Mouse (Mus musculus): Measurements from ENCODE around the gene Rack1.
"Not testable (repeated sequence)": the region's sequence is repeated elsewhere in the genome, so short reads cannot be mapped to it uniquely, and the experiment has no call there.

Gene Rack1

DNA sequence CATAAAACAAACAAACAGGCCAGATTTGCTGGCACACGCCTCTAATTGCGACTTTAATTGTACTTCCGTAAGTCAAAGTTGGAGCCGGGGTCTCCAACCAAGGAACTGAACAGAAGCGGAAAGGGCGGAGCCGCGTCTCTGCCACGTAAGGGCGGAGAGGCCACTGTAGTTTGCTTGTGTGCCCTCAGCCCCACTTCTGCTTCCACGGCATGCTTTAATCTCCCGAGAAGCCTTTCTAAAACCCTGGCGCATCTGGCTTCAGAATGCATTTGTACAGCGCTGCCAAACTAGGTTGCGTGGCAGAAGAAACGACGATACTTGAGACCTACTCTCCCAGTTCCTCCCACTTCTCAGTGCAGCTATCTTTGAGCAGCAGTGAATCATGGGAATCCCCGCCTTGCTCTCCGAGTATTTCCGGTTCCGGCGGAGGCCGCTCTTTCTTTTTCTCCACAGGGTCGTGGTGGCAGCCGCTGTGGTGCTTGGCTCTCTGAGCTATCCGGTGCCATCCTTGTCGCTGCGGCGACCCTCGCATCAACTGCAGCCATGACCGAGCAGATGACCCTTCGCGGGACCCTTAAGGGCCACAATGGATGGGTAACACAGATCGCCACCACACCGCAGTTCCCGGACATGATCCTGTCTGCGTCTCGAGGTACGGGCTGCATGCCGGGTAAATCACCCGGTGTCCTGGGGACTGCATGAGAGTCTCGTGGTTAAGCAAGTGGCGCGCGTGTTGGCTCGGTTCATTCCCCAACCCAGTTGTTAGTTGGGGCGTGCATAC, at the start of gene Rack1:
Rack1 (plus strand) TSS at position 412 of the 781 bp plus-strand sequence.
- DNase-seq (ENCODE audit: low read depth, low spot score): peak; percentile 88

DNA sequence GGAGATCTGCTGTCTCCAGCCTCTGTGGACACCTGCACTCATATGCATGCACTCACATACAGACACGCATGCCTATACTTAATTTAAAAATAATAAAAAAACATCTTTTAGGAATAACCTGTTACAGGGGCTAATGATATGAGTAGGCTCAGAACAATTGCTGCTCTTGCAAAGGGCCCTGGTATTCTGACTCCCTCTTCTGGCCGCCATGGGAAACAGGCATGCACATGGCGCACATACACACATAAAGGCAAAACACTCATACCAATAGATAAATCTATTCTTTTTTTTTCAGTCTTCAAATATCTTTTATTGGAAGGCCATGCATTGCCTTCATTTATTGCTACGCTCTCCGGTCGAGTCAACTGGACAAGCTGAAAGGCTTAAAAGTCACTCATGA, 49.7 kb upstream of the Rack1 start:
- no peak for DNase-seq (ENCODE audit: low read depth, low spot score)

- DNase-seq (ENCODE audit: low read depth, low spot score): not testable (repeated sequence)
These were observed 46.6 kb upstream of the Rack1 start for GRCm38 (mm10) chr11:48753534-48753933.

DNA sequence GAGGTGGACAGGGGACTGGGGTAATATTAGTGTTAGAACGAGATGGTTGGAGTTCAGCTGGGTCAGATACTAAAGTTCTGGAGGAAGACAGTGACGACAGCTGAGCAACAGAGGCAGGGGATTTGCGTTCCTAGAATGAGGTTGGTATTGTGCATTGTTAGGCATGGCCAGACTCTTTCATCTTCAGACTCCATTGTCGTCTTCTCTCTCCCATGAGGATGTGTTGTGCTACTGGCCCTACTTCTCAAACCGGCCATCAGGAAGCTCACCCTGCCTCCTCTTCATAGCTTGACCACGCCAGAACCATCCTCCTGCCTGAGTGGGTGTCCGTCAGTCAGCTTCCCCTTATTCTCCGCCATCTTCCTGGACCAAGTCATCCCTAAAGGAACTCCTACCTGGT, 41.1 kb upstream of the Rack1 start:
- no peak for DNase-seq (ENCODE audit: low read depth, low spot score)

DNA sequence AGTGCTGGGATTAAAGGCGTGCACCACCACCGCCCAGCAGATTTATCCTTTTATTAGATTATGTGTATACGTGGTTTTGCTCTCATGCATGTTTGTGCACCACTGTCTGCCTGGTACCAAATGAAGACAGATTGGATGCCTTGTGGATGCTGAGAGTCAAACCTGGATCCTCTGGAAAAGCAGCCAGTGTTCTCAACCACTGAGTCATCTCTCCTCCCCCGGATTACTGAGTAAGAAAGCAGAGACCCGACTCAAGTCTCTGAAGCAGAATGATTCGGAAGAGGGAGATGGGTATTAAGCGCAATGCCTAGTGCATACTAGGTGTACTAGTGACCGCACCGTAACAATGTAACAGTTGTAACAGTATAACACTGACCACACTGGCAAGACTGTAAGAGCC, 36.0 kb upstream of the Rack1 start:
- DNase-seq (ENCODE audit: low read depth, low spot score): no peak

DNA sequence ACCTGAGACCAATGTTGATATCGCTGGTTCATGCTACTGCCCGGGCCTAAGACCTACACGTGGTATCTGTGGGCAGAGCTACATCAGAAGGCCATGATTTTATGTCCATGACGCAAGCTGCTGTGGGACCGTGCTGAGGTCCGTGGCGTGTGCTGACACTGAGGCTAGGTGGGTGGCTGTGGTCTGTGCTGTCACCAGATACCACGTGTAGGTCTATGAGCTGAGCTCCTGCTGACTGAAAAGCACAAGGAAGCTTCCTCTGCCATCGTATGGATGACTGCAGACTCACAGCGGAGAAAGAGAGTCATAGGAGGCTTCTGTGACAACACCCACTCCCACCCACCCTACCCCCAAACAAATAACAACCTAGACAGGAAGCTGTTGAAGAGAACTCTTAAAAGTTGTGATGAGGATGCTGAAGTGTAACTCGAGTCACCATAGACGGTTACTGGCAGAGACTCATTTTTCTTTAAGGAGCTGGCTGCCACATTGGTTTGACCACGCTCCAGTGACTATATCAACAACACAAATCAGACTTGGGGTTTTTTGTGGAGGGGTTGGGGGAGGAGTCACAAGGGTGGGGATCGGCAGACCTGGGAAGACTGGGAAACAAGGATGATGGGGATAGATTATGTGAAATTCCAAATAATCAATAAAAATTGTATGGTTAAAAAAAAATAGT, 32.8 kb upstream of the Rack1 start:
- no peak for DNase-seq (ENCODE audit: low read depth, low spot score)

- DNase-seq (ENCODE audit: low read depth, low spot score): no peak
These were observed 28.4 kb upstream of the Rack1 start for GRCm38 (mm10) chr11:48771691-48772090.

DNA sequence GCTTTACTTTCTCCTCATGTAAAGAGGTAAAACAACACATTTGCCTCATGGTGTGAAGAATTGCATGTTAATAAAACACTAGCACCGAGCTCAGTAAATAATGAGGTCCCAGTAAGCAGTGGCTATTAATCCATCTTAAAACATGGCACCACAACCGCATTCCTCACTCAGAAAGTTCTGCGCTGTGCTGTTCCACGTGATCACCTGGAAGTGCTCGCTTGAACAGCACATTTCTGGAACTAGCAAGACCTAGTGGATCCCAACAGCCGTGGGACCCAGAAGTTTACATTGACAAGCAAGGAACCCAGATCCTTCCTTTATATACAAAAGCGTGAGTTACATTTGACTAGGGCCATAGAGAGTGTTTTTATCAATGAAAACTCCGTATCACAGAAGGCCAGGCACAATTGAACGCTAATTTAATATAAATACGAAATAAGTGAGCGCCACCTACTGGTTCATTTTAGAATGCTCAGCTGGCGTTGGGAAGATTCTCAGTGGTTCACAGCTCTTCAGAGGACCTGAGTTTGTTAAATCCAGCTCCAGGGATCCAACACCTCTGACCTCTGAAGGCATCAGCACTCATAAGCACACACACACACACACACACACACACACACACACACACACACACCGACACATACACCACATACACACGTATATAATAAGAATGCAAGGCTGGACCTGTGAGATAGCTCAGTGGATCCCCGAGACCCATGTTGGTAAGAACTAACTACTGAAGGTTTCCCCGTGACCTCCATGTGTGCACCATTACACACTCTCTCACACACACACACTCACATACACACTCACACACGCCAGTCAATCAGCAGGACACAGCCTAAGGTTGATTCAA, 25.5 kb upstream of the Rack1 start:
- no peak for DNase-seq (ENCODE audit: low read depth, low spot score)

GRCm38 (mm10) chr11:48775483-48775882, 24.6 kb upstream of the Rack1 start:
- DNase-seq (ENCODE audit: low read depth, low spot score): no peak

GRCm38 (mm10) chr11:48776664-48777063, 23.5 kb upstream of the Rack1 start:
- DNase-seq (ENCODE audit: low read depth, low spot score): no peak

- no peak for DNase-seq (ENCODE audit: low read depth, low spot score)
These were observed 22.8 kb upstream of the Rack1 start for GRCm38 (mm10) chr11:48777303-48777702.

- no peak for DNase-seq (ENCODE audit: low read depth, low spot score)
These were observed 20.7 kb upstream of the Rack1 start for GRCm38 (mm10) chr11:48779450-48779849.

GRCm38 (mm10) chr11:48782243-48782642, 17.9 kb upstream of the Rack1 start:
- DNase-seq (ENCODE audit: low read depth, low spot score): no peak

DNA sequence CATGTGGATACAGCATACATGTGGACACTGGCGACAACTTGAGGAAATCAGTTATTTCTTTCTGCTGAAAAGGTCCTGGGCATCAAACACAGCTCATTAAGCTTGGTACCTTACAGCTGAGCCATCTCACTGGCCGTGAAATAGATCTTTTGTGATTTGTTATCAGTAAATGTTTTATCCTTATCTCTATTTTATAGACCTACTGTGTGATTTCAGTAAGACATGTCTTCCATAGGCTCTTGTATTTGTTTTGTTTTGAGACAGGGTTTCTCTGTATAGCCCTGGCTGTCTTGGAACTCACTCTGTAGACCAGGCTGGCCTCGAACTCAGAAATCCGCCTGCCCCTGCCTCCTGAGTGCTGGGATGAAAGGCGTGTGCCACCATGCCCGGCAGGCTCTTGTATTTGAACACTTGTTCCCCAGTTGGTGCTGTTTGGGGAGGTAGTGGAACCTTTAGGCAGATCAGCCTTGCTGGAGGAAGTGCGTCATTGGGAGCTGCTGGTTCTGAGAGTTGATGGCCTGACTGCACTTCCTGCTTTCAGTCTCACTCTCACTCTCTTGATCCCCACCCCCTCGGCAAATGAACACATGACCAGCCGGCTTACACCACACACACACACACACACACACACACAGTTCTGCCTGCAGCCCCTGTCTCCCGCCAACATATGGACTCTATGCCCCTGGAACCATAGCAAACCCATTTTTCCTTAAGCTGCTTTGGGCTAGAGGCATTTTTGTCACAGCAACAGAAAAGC, 12.5 kb upstream of the Rack1 start:
- peak; percentile 68 for DNase-seq (ENCODE audit: low read depth, low spot score)

- DNase-seq (ENCODE audit: low read depth, low spot score): peak; percentile 50
These were observed 11.6 kb upstream of the Rack1 start for GRCm38 (mm10) chr11:48788311-48789089.

- DNase-seq (ENCODE audit: low read depth, low spot score): no peak
These were observed 10.9 kb upstream of the Rack1 start for GRCm38 (mm10) chr11:48789215-48789614.

DNA sequence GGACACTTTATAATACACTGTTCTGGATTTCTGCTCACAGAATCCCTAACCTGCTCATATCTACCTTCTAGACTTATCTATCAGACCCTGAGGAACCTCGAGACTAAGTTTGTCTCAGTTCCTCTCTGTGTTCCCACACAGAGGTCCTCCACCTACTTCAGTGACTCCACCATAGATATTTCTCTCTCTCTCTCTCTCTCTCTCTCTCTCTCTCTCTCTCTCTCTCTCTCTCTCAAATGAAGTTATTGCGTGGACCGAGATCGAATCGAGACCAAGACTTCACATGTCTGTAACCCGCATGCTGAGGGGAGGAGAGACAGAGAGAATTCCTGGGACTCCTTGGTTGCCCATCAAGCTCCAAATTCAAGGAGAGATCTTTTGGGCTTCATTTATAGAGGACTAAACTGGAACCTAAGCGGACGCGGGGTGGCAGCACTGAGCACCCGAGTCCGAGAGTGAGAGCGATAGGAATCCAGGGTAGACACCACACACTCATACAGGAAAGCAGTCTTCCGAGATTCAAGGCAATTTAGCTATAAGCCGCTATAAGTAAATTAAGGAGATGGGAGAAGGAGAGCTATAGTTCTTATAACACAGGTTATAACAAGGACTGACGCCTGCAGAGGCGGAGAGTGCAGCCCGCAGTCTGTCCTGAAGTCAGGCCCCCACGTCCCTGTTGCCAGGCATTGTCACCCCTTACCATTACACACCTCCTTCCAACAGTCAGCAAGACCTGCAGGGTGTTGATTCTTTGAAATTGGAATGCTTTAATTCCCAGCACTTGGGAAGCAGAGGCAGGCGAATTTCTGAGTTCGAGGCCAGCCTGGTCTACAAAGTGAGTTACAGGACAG, 9.9 kb upstream of the Rack1 start:
- peak; percentile 57 for DNase-seq (ENCODE audit: low read depth, low spot score)

GRCm38 (mm10) chr11:48790946-48791345, 9.2 kb upstream of the Rack1 start:
- DNase-seq (ENCODE audit: low read depth, low spot score): no peak

DNA sequence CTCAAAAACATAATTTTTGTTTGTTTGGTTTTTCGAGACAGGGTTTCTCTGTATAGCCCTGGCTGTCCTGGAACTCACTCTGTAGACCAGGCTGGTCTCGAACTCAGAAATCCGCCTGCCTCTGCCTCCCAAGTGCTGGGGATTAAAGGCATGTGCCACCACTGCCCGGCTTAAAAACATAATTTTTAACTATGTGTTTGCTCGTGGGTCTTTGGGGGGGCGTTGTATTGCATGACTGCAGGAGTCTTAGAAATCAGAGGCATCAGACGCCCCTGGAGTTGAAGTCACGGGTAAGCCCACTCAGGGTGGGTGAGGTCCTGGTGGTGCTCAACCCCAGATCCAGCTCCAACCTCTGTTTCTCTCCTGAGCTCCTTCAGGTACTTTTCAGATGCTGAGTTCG, 8.2 kb upstream of the Rack1 start:
- DNase-seq (ENCODE audit: low read depth, low spot score): not testable (repeated sequence)

DNA sequence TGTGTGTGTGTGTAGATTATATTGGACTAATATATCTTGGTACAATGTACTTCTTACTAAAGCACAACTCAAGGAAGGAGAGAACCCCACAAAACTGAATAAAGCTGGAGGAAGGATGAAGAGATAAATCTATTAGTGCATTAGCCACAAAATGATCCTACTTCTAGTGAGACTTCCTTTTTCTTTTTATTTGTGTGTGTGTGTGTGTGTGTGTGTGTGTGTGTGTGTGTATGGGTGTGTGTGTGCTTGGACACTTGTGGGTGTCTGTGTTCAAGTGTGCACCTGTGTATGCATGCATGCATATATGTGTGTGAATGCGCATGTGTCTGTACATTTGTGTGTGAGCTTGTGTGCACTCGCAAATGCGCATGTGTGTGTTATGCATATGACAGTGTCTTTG, 6.9 kb upstream of the Rack1 start:
- no peak for DNase-seq (ENCODE audit: low read depth, low spot score)

All from skeletal muscle tissue, adult 2 months (tissue).